Mouse (Mus musculus): ENCODE measurements around the gene Hdac9.

Gene Hdac9

DNA sequence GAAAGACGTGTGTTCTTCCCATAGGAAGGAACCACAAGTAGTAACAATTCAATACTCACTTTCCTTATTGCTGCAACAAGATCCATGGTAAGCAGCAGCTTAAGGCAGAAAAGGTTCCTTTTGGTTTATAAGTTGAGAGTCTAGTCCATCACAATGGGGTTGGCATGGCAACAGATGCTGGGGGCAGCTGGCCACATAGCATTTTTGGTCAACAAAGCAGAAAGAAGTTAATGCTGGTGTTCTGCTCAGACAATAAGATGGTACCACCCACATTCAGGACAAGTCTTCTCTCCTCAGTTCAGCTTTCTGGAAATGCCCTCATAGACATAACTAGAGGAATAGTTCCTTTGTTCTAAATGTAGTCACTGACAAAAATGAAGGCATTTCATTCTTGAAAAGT, at the start of gene Hdac9:
Gene Hdac9 (minus strand): TSS at position 101 of the 400 bp plus-strand sequence.
- DNase-seq (ENCODE audit: low spot score in 2 of 2), result no peak

DNA sequence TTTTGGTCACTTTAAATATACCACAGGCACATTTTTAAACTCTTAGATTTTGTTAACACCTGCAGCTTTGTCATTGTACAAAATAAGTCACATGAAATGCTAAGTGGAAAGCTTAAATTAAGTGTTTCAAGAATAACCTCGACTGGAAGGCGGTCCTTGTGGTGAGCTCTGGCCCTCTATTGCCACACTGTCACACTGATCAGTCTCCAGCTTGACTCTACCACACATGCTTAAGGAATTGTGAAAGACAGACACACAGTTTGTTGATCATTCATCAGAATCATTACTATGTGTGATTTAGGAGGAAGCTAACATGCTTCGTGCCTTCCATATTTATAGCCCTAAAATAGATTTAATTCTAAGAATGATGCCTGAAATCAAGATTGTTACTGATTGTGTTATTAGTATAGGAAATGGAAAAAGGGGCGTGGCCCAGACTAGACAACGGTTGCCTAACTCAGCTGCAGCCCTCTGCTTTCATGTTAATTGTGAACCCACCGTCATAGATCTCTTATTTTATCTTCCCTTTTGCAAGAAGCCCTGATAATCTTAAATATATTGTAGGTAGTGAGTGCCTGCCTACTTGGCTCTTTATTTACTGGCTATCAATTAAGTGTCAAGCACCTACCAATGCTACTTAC, 32.3 kb upstream of the Hdac9 start:
- no peak for DNase-seq (ENCODE audit: low spot score in 2 of 2)

DNA sequence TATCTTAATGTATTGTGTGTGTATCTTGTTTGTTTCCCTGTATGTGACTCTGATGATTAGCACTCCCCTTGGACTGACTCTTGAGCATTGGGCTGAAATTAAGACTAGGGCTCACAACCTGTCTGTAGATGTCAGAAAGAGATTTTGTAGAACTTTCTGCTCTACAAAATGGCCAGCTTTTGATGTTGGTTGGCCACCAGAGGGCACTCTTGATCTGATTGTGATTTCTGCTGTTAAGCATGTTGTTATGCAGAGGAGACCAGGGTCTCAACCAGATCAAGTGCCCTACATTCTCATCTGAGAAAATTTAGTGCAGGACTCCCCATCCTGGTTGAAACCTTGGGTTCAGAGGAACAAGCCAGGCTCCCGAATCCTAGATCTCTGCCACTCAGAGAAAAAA, 21.0 kb upstream of the Hdac9 start:
- DNase-seq (ENCODE audit: low spot score in 2 of 2), result no peak

DNA sequence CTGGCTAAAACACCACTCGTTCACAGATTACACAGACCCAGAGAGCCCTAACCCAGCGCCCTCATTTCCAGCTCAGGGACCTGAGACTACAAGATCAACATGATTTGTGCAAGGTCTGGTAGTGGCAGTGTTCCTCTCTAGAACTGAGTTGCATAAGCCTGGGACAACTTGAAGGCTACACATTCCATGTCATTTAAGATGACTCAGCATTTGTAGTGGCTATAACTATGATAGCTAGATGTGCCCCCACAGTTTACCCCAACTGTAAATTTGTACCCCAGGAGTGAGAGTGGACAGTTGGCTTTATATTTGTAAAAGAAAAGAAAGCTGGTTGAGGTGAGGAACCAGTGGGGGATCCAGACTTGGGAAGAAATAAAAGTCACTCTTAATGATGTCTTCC, 8.9 kb downstream of the Hdac9 start:
- DNase-seq (ENCODE audit: low spot score in 2 of 2), result no peak

DNA sequence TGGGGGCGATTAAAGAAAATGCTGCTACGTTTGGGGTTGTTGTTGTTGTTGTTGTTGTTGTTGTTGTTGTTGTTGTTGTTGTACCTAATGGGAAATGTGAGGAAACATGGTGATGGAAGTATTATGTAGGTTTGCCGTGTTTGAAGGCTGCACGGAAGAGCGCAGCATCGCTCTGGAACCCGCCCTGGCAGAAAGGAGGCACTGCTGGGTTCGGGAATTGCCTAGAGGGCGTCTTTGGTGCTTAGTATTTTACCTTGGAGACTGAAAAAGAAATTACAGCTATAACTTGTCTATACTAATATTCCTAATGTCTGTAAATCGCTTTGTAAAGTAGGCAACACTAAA, 9.4 kb downstream of the Hdac9 start:
- DNase-seq (ENCODE audit: low spot score in 2 of 2), result no peak

DNA sequence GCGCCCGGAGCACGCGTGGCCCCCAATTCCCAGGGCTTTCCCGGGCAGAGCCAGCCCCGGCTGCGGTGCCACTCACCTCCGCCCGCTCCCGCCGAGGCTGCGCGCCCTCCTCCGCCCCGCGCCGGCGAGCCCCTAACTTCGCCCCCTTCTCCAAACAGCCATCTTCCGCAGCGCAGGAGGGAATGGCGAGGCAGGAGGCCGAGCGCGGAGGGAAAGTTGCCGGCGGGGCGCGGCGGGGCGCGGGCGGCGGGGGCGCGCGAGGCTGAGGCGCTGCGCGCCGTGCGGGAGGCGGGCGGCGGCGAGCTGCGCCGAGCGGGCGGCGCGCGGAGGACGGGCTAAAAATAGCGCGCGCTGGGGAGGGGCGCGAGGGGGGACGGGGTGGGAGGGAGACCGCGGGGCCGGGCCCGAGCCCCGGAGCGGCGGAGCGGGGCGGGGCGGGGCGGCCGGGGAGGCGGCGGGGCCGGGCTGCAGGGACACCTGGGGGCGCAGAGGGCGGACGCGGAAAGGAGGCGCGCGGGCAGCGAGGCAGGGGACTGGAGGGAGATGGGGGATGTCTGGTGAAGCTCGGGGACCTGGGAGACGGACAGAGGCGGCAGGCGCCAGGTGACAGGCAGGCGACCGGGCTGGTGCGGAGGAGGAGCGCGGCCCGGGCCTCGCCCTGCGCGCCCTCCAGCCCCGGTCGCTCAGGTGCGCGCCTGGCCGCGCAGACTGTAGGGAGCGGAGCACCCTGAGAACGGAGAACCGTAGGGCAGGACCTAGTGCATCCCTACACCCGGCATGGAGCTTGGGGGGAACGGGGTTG, 10.0 kb downstream of the Hdac9 start:
- DNase-seq (ENCODE audit: low spot score in 2 of 2), result peak; percentile 20 to 21

DNA sequence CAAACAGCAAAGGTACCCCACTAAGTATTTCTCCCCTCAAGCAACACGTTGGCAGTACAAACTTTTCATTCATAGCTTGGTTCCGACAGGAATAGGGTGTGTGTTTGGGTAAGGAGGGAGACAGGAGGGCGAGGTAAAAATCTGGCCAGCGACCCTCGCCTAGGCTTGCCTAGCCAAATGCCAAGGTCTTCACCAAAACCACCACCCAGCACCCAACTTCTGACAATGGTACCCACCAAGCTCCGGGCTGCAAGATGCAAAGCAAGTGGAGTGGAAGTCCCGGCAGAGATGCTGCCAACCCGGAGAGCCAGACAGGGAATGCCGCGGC, 10.6 kb downstream of the Hdac9 start:
- DNase-seq (ENCODE audit: low spot score in 2 of 2), result no peak

DNA sequence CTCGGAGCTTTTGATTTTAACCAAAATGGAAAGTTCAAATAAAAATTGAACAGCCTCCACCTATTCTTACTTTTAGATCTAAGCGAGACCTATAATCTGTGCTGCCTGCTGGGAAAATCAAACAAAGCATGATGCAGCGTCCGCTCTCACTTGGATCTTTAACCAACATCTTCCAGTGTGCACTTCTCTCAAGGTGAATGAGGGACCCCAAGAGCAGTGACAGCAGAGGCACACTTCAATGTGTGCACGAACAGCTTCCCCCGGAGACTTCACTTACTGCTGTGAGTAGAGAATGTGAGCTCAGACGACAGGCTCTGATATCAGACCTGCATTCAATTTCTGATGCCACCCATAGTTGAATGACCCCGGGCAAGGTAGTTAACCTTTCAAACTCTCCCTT, 16.7 kb downstream of the Hdac9 start:
- DNase-seq (ENCODE audit: low spot score in 2 of 2), result no peak

DNA sequence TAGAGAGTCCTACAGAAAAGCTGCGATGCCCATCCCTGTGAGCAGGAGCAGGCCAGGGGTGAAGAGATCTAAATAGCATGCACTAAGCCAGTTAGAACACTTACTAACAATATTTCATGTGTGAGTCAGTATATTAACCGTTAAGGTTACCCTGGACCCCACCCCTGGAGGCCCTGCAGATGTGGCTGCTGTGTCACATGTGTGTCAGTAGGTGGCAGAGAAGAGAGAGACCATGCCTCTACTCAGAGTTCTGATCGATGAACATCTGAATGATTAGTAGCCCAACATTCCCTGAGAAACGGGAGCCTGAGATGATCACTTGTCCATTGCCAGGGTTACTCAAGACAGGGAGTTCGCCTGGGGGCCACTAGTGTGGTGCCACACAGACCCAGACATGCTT, 22.0 kb downstream of the Hdac9 start:
- DNase-seq (ENCODE audit: low spot score in 2 of 2), result no peak

DNA sequence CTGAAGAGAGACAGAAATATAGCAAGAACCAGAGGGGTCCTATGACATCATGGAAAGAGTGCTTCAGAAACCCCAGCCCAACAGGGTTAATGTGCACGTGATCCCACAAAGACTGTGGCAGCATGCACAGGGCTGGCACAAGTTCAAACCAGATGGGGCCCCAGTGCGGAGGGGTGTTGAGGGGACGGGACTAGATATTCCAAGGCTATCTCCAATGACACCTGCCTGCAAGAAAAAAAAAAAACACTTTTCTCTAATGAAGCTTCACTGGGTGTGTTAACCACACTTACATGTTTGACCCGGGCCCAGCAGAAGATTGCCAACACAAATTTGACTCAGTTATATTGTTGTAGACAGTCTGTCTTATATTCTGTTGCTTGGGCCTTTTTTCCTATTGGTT, 28.2 kb downstream of the Hdac9 start:
- DNase-seq (ENCODE audit: low spot score in 2 of 2), result no peak

DNA sequence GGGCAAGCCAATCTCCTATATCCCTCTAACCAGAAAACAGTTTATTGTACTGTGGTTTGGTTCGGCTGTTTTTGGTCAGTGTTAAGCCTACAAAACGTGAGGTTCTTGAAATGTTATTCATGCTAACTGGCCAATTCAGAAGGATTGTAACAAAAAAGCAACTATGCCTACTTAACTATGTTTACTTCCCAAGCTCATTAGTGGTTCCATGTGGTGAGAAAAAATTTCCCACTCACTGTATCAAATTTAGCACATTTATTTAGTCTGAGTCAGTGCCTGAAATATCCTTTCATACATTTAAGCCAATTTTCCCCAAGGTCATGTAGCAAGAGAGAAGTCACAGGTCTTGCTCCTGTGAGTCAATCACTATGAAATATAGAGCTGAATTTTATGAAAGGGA, 42.0 kb downstream of the Hdac9 start:
- no peak for DNase-seq (ENCODE audit: low spot score in 2 of 2)

DNA sequence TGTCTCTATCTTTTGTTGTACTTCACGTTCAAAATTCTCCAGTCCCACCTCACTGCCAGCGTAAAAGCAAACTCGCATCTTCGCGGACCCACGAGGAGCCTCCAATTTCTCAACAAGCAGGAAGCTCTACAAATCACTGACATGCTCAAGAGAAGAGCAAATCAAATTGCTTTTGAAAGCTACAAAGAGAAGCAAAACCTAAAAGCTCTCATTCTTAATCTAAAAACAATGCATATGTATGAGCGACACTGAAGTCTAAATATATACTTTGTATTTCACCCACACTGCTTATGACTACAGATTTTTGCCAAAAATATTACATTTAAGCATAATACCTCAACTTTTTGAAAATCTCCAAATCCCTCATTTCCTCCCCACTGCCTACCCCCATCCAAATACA, 45.9 kb downstream of the Hdac9 start:
- DNase-seq (ENCODE audit: low spot score in 2 of 2), result no peak

DNA sequence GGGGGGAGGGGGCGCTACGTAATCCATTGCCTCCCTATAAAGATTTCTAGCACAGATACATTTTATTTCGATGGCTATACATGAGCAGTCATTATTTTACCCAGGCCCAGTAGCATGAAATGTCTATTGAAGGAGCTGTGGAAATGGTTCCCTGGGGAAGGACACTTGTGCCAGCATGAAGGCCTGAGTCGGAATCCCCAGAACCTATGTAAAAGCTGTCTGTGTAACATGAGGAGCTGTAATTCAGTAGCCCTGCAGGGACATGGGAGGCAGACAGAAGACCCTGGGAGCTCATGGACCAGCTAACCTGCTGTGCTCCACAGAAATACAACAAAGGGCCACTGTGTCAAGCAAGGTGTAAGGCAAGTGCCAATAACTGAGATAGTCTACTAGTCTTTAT, 75.7 kb downstream of the Hdac9 start:
- DNase-seq (ENCODE audit: low spot score in 2 of 2), result no peak

DNA sequence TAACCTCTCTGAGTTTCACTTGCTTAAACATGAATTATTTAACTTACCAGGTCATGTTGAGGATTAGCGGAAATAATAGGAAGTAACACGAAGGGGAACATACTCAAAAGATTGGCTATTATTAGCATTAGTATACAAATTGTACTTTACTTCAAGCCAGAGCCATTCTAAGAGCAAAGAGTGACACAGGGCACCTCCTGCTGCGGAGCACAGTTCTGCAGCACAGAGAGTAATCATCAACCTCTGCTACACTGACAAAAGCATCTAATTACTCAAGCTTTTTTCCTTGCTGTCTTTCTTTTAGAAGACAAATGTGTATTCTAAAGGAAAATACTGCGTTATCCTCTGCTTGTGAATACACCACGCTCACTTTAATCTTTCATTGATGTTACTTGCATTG, 79.6 kb downstream of the Hdac9 start:
- DNase-seq (ENCODE audit: low spot score in 2 of 2), result no peak

DNA sequence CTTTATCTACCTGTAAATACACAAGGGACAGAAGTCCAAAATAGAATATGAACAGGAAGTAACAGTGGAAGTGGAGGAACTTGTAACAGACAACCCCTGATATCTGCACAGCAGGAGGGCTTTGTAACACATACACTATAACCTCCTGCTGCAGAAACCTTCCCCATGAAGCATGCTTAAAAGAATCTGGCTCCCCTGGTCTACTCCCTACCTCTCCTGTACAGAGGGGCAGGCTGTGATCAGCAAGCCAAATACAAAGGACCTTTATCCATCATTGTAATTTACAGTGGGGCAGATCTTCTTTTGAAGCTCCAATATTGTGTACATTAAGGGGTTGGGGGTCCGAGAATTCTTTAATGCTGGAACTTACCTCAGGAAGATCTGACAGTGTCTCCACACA, 80.0 kb downstream of the Hdac9 start:
- DNase-seq (ENCODE audit: low spot score in 2 of 2), result no peak

DNA sequence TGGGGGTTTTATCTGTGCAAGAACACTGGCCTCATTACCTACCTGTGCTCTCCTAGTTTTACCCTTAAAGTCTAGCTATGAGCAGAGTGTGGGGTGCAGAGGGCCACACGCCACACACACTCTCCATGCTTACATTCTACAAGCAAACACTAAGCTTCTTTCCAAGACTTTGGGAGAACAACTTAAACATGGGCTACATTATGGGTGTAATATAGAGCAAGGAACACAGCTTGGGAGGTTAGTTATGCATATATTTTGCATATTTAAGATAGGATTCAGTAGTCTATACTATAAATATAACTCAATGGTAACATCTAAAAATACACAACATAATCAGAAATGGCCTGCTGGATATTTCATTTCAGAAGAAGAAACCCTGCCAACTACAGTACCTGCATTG, 80.8 kb downstream of the Hdac9 start:
- no peak for DNase-seq (ENCODE audit: low spot score in 2 of 2)

DNA sequence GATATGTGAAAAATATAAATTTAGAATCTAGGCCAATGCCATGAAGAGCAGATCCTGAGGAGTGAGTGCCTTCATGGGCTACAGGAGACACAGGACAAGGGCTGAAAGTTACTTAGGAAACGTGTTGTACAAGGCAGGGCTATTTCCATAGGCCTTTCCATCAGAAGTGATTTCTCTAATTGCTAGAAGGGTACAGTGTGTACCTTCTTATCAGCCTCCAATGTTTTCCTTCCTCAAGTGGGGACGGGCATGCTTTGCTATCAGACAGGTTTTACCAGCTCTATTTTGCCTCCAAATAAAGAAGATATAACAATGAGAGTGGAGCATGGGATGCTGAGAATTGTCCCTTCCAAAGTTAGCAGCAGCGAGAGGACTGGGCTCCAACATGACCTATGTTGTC, 81.4 kb downstream of the Hdac9 start:
- DNase-seq (ENCODE audit: low spot score in 2 of 2), result no peak

DNA sequence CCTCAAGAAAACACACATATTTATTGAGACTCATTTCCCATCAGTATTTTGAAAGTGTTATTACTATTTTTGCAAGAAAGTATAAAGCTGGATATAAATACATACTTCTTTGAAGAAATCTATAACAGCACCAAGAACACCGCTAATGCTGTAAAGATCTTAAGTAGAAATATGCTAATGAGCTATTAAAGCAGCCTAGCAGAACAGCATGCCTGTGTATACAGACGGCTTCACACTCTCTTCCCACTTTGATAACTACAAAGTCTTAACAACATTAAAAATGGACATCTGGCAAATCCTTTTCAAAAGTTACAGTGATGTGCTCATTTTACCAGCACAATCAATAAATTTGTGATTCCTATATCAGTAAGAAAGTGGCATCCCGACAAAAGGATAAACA, 88.2 kb downstream of the Hdac9 start:
- DNase-seq (ENCODE audit: low spot score in 2 of 2), result no peak

DNA sequence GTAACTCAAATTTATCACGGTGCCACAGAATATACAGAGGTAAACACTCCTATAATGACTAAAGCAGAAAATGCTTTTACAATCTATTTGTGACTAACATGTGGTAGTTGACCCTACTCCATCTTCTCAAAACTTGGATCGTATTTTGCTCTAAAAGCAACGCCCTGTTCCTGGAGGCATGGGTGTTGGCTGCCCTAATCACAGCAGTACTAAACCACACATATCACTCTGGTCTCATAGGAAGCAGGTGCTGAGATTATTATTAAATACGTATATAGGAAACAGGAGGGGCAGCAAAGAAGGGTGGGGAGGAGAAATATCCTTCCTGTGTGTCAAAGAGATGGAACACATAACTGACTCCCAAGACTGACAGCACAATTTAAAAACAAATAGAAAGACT, 90.0 kb downstream of the Hdac9 start:
- DNase-seq (ENCODE audit: low spot score in 2 of 2), result no peak

DNA sequence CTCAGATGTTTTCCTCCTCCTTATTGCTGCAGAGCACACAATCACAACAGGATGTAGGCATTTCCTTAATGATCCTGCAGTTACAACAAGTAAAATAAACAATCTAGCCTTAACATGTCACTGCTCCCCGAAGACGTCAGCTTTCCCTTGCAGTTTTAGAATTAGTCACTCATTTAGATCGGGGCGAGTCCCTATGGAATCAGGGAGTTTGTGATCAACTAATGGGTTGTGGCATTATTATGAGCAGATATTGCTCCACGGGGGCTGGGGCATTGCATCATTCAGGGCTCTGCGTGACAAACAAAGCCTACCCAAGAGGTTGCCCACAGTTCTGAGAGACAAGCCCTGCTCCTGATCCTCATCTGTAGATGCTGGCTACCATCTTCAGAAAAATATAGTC, 96.7 kb downstream of the Hdac9 start:
- no peak for DNase-seq (ENCODE audit: low spot score in 2 of 2)

DNA sequence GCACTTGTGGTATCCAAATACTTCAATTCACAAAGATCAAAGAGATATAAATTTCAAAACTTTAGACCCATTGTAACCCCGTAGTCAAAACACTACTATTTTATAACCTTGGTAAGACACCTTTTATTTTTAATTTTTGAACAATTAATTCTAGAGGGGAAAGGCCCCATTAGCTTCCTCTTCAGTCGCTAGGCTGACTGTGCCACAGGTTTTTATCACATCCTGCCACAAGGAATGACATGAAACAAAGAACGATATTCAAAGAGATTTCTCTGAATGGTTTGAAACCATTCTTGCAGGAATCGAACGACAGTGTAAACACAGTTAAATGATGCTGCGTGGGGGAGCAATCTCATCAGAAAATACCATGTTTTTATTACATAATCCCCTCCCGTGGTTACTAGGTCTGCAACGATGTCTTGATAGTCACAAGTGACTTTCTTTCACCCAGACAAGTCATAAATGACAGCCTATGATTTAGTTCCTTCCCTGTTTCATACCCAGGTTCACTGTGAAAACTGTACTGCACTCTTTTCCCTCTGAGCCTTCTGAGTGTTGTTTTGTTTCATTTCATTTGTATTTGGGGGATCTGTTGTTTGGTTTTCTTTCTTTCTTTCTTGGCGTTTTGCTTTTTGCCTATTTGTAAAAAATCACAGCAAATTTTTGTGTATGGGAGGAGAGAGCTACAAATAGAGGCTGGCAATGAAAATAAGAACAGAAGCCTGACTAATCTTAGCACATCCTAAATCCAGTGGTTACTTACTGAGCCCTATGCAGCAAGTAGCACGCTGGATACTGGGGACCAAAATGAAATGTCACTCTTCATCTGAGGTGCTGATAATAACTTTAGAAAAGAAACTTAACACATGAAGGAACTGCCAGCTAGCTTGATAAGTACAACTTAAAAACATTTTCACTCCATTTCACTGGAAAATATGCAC, 105.0 kb downstream of the Hdac9 start:
- no peak for DNase-seq (ENCODE audit: low spot score in 2 of 2)

DNA sequence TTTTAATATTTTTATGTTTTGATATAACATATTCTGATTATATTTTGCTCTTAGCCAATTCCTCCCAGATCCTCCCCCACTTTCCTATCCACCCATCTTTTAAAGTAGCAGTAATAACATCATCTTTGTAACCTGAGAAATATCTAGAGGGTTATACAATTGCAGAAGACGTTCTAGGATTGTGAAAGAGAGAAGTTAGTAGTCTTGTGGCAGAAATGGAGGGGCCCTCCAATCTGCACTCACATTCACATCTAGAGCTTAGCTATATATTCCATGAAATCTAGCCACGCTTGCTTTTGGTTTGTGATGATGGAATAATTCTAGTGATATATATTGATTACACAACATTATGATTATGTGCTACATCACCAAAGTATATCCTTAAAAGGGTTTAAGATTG, 106.7 kb downstream of the Hdac9 start:
- DNase-seq (ENCODE audit: low spot score in 2 of 2), result no peak

DNA sequence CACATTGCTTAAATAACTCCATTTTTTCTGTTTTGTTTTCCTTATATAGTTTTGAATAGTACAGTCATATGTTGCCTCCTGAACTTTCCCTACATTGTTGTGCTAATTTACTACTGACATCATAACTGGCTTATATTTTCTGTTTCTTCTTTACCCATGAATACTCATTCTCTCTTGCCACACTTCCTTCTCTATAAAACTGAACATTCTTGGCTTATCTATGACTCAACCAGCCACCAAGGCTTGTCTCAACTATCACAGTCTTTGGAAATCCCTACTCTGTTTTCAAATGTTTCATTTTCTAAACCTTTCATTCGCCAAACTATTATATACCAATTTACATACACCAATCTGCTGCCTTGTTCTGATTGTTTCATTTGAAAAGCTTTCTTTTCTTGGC, 108.7 kb downstream of the Hdac9 start:
- no peak for DNase-seq (ENCODE audit: low spot score in 2 of 2)
